Mouse (Mus musculus): ENCODE measurements around the gene Zbp1. TPM values are rescaled to one million over a fixed set of nuclear protein-coding genes. Genes with fewer than 3 reads are reported as not detected.

Gene Zbp1
- 0.28 TPM in 1 of 2 replicates, not detected in the other for polyA plus RNA-seq (2016; fragmentation: Nextera tagmentation; extraction: Ambion mirVana)

DNA sequence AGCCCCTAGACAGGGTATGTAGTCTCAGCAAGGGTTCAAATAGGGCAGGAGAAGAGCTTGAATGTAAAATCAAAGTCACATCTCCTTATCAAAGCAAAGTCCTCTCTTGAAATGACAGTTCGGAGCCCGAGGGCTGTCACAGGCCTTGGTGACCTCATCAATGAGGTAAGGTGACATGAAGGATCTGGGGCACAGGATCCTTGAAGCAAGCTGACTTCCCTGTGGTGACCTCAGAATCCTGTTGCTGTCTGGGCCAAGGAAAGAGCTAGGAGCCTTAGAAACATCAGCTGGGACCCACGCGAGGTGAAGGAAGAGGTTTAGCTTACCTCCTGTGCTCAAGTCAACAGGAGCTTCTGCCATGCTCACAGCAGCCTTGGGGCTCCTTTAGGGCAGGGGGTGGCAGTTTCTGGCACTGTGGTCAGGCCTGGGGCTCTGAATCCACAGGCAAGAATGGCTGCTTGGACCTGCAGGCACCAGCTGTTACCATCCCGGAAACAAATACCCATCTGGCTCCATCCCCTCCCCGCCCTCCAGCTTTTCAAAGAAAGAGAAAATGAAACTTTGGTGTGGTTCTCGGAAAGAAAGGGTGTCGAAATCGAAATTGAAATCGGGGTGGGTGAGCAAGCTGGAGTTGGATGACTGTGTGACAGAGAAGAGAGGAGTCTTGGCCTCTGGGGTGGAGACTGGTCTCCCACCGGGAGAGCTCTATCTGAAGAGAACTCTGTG is at the start of gene Zbp1:
Zbp1 (minus strand) TSS at position 508 of the 726 bp plus-strand sequence.
- no peak within 1 kb of the TSS for H3K27ac ChIP-seq
- H3K36me3 ChIP-seq = no peaks in the 10 kb centered on the region
- H3K9me3 ChIP-seq (replicated peaks) = peaks cover 4% of the 10 kb centered on the region
- ATAC-seq (ENCODE audit: low FRiP score) = no peak
- H3K4me1 ChIP-seq = no peaks in the 10 kb centered on the region
- WGBS = 63% methylated on average over 11 of the region's 11 CpGs
- no peak within 1 kb of the TSS for H3K4me3 ChIP-seq
- H3K4me2 ChIP-seq (replicated peaks) = no peak within 1 kb of the TSS
- H3K27me3 ChIP-seq = no peaks in the 10 kb centered on the region
- H3K9ac ChIP-seq = no peak within 1 kb of the TSS

DNA sequence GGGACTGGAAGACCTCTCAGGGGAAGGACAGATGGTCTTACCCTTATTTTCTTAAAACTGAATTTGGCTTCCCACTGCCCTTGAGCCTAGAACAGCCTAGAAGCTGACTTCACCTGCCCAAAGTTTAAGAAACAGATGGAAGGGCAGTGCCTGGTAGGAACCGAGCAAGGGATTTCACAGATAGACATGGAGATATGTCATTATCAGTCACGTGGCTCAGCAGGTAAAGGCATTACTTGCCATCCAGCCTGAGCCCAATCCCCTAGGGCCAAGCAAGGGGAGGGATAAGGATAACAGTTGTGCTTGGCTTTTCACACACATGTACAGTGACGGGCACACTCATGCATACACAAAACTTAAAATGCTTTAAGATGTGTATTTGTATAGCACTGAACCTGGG is 48.8 kb upstream of the Zbp1 start:
- Histone ChIP-seq H3K36me3 (no peaks in the 10 kb centered on the region), H3K27ac (no peak overlapping the region), H3K4me1 (peaks cover 80% of the 10 kb centered on the region), H3K4me2 (replicated peaks) (no peak overlapping the region), H3K4me3 (no peak overlapping the region), H3K27me3 (no peaks in the 10 kb centered on the region), H3K9ac (no peak overlapping the region), H3K9me3 (replicated peaks) (no peaks in the 10 kb centered on the region)
- no peak for ATAC-seq (ENCODE audit: low FRiP score)
- WGBS = 81% methylated on average over 3 of the region's 3 CpGs

DNA sequence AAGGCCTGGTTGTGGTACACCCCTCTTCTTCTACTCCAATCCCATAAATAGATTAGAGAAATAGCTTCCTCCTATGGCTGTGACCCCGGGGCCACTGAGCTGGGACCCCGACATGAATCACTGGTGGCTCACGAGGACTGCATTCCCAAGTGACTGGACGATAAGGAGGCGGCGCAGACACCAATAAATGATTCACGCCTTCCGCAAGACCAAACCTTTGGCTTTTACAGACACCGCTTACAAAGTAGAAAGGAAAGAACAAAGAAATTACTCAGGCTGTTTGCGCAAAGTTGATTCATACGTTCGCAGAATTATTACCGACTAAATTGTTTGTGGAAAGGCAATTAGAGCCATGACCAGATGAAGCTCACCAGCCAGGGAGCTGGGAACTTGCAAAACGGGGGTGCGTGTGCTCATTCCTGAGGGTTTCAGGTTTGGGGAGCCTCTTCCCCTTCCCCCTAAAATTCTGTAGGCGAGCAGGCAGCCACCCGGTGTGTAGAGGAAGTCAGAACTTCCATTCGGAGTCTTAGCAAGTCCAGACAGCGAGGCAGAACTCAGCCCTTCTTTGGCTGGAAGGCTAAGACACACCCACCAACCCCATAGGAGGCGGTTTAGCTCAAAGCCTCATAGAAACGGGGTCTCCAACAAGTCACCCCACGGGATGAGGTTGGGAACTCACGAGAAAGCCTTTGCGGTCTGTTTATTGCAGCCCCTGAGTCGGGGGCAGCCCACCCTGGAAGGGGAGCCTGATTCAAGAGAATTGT is 47.8 kb upstream of the Zbp1 start:
- 74% methylated on average over 25 of the region's 25 CpGs for WGBS
- Histone ChIP-seq H3K36me3 (no peaks in the 10 kb centered on the region), H3K27me3 (no peaks in the 10 kb centered on the region), H3K27ac (no peak overlapping the region), H3K4me2 (replicated peaks) (no peak overlapping the region), H3K4me1 (peaks cover 80% of the 10 kb centered on the region), H3K9ac (no peak overlapping the region), H3K9me3 (replicated peaks) (no peaks in the 10 kb centered on the region), H3K4me3 (no peak overlapping the region)
- ATAC-seq (ENCODE audit: low FRiP score) = no peak

DNA sequence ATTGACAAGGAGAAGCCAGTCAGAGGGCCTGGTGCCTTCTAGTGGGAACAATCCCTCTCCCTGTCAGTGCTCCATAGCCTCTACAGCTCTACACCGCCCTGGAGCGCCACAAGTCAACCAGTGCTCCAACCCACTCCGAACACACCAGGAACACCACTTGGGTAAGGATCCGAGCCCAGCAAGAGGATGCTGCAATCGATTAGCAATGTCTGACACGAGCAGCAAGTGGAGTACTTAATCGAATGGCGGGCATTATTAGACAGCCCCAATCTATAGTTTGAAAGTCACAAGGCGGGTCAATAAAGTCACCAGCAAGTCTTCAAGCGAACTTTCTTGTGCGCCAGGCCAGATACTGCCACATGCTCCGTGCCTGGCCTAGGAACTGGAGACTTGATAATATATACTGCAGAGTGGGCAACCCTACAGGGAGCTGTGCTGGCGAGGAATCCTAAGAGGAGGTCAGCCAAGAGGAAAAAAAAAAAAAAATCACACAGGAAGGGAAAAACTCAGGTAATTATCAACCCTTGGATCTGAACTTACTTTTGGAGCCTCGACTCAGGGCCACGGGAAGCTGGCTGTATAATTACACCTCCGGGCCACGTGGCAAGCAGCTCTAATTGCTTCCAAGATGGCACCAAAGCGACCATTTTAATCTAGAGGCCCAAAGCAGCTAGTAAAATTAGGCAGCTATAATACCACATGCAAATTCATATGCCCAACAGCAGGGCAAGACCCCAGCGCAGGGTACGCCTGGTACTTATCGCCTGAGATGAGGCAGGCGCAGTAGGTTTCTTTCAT is 46.9 kb upstream of the Zbp1 start:
- no peak for ATAC-seq (ENCODE audit: low FRiP score)
- Histone ChIP-seq H3K27me3 (no peaks in the 10 kb centered on the region), H3K36me3 (no peaks in the 10 kb centered on the region), H3K4me2 (replicated peaks) (no peak overlapping the region), H3K27ac (no peak overlapping the region), H3K4me3 (no peak overlapping the region), H3K9ac (no peak overlapping the region), H3K9me3 (replicated peaks) (no peaks in the 10 kb centered on the region), H3K4me1 (peaks cover 80% of the 10 kb centered on the region)
- WGBS = 88% methylated on average over 22 of the region's 22 CpGs

DNA sequence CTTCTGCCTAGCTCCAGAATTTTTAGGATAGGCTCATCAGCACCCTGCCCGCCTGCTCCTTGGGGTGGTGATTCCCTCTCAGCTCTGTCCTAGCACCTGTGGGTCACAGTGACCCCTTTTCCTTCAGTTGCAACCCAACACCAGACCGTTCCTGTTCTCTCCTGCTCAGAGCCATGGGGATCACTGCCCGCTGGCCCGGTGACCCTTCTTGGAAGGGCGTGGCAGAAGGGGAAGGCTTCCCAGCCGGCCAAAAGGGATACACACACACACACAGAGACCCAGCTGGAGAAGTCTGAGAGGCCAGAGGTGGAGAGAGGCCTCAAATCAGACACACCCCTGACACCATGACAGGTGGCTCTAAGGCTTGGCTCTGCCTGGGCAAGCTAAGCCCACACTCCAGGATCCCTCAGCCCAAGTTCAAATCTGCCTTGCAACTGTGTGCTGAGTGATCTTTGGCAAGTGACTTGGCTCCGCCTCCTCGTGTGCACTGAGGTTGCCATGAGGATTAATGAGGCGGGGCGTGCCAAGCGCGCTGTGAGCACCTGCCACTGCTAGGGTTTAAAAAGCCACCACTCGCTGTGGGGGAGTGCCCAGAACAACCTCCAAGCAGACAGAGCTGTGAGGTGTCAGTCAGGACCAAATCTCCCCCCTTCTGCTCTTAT is 45.9 kb upstream of the Zbp1 start:
- Histone ChIP-seq H3K27ac (no peak overlapping the region), H3K4me1 (peaks cover 80% of the 10 kb centered on the region), H3K9me3 (replicated peaks) (no peaks in the 10 kb centered on the region), H3K9ac (no peak overlapping the region), H3K4me3 (no peak overlapping the region), H3K27me3 (no peaks in the 10 kb centered on the region), H3K4me2 (replicated peaks) (no peak overlapping the region), H3K36me3 (no peaks in the 10 kb centered on the region)
- 25% methylated on average over 10 of the region's 13 CpGs for WGBS
- peak; percentile 47 for ATAC-seq (ENCODE audit: low FRiP score)

DNA sequence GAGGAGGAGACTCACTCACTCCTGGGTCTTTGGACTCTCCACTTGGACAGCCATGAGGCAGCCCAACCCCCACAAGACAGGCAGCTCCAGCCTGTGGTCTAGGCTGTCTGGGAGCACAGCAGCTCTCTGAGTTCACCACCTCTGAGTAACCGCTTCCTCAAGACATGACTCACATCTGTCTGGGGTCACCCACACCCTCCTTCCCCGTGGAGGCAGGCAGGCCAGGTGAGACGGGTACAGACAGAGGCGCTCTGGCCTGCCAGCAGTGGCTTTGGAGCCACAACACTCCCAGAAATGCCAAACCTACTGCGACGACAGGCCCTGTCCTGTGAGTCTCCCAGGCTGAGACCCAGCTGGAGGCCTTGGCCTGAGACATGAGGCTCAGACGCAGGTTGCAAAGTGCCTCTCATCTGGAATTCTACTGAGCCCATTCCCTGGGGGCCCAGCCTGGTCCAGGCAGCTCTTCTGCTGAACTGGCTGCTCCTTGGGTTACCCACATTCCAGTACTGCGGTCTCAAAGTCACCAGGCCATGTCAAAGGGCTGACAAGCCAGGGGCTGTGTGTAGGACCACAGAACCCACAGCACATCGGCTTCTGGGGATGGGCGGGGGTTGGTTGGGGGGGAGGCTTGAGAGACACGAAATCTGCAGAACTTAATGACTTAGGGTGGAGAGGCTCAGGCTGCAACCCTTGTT is 45.1 kb upstream of the Zbp1 start:
- H3K4me2 ChIP-seq (replicated peaks) = no peak overlapping the region
- peaks cover 87% of the 10 kb centered on the region for H3K4me1 ChIP-seq
- no peaks in the 10 kb centered on the region for H3K36me3 ChIP-seq
- ATAC-seq (ENCODE audit: low FRiP score) = peak; percentile 15; the same call in 1 of the 2 replicates
- H3K9me3 ChIP-seq (replicated peaks) = no peaks in the 10 kb centered on the region
- no peak overlapping the region; the same call in 1 of the 2 replicates for H3K9ac ChIP-seq
- H3K27ac ChIP-seq = 0 out of 2 replicates have a peak overlapping the region, but pooled peaks have one; percentile 14
- H3K4me3 ChIP-seq = no peak overlapping the region
- 66% methylated on average over 11 of the region's 11 CpGs for WGBS
- no peaks in the 10 kb centered on the region for H3K27me3 ChIP-seq

DNA sequence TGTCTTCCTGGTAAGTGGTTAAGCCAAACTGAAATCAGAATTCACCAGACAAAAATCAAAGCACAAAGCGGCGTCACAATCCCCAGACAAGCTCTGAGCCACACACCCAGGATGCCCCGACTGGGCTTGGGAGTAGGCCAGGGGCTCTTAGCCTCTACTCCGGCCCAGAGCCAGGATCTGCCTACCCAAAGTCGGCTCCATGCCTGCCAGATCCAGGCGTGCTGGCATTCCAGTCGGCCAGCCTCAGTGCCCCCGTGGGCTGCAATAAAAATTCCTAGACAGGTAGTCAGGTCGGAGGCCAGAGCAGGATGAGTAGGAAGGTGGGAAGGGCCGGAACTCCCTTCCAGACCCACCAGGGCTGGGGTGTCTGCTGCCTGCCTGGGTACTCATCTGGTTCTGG is 42.8 kb upstream of the Zbp1 start:
- 79% methylated on average over 10 of the region's 10 CpGs for WGBS
- Histone ChIP-seq H3K4me2 (replicated peaks) (peak overlapping the region; percentile 4; the same call in 1 of the 2 replicates), H3K27ac (no peak overlapping the region), H3K27me3 (no peaks in the 10 kb centered on the region), H3K4me3 (no peak overlapping the region), H3K9me3 (replicated peaks) (no peaks in the 10 kb centered on the region), H3K36me3 (no peaks in the 10 kb centered on the region), H3K9ac (0 out of 2 replicates have a peak overlapping the region, but pooled peaks have one; percentile 28), H3K4me1 (peaks cover 91% of the 10 kb centered on the region)
- no peak for ATAC-seq (ENCODE audit: low FRiP score)

DNA sequence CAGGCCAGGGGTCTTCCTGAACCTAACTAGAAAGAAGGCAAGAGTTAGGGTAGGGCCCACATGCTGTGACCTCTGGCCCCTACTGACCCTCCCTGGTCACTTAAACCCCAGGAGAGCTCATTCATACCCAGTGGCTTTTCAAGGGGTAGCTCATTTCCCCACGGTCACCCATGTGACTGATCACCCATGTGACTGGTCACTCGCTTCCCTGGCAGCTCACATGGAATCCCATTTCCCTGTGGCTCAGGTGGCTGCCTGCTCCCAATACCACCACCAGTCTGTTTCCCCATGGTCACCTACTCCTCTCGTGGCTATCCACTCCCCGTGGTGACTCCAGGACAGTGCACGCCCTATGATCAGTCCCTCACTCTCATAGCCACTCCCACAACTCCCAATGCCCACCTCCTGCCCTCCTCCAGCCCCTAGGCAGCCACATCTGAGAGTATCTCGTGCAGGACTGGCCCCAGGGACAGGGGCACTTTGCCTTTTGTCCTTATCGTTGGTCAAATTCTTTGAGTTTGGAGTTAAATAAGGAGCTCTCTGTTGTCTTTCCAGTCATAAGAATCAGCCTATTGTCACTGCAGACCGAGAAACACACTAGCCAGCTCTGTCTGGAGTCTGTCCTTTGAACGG is 39.9 kb upstream of the Zbp1 start:
- Histone ChIP-seq H3K4me2 (replicated peaks) (no peak overlapping the region), H3K4me3 (no peak overlapping the region), H3K9me3 (replicated peaks) (no peaks in the 10 kb centered on the region), H3K36me3 (no peaks in the 10 kb centered on the region), H3K27me3 (no peaks in the 10 kb centered on the region), H3K9ac (no peak overlapping the region), H3K4me1 (peaks cover 93% of the 10 kb centered on the region), H3K27ac (peak overlapping the region; percentile 66)
- ATAC-seq (ENCODE audit: low FRiP score) = no peak
- WGBS = 24% methylated on average over 9 of the region's 9 CpGs

DNA sequence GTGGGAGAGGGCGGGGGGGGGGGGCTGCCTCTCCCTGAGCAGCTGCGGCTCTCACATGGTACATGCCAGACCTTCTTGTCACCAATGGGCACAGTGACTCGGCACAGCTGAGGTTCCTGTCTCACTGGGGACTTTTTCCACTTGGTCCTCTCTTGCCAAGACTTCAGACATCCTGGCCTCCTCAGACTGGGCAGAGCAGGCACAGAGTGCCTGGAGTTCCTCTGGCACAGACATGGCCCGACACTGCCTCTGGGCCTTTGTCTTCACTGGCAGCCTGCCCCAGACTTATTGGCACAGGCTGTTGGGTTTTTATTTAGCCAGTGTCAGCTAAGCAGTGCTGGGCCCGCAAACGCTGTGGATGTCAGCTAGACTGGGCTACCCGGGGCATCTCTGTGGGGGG is 38.9 kb upstream of the Zbp1 start:
- H3K4me3 ChIP-seq = no peak overlapping the region
- peaks cover 100% of the 10 kb centered on the region for H3K4me1 ChIP-seq
- no peaks in the 10 kb centered on the region for H3K36me3 ChIP-seq
- ATAC-seq (ENCODE audit: low FRiP score) = peak; percentile 50
- H3K27me3 ChIP-seq = no peaks in the 10 kb centered on the region
- no peaks in the 10 kb centered on the region for H3K9me3 ChIP-seq (replicated peaks)
- WGBS = 25% methylated on average over 7 of the region's 7 CpGs
- H3K27ac ChIP-seq = peak overlapping the region; percentile 66
- H3K9ac ChIP-seq = no peak overlapping the region; the same call in 1 of the 2 replicates
- H3K4me2 ChIP-seq (replicated peaks) = no peak overlapping the region

DNA sequence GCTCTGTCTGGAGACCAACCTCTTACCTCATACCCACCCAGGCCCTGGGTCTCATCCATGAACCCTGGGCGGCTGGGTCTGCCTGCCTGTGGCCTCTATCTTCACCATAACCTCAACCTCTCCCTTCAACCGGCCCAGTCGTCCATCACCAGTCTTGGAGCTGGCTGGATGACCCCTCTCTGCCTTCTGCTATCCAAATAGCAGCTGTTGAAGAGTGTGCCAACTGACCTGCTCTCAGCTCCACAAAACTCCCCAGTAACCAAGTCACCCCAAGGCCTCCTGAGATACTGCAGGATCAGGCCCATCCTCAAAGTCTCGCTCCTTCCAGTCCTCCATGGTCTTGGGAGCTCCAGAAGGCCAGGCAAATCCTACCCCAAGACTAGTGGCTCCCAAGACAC is 37.8 kb upstream of the Zbp1 start:
- peaks cover 100% of the 10 kb centered on the region for H3K4me1 ChIP-seq
- no peak for ATAC-seq (ENCODE audit: low FRiP score)
- H3K27ac ChIP-seq = peak overlapping the region; percentile 19; the same call in 1 of the 2 replicates

More for the DNA sequence above, 37.8 kb upstream of the Zbp1 start:
- no peak overlapping the region for H3K9ac ChIP-seq
- H3K4me3 ChIP-seq = no peak overlapping the region
- WGBS = 86% methylated on average over 4 of the region's 4 CpGs
- H3K27me3 ChIP-seq = no peaks in the 10 kb centered on the region
- no peak overlapping the region for H3K4me2 ChIP-seq (replicated peaks)
- H3K9me3 ChIP-seq (replicated peaks) = no peaks in the 10 kb centered on the region
- no peaks in the 10 kb centered on the region for H3K36me3 ChIP-seq
